Mouse (Mus musculus): ENCODE data around the gene Gm21679. TPM values are rescaled to one million over a fixed set of nuclear protein-coding genes. Genes with fewer than 3 reads are reported as not detected.
"Not testable (repeated sequence)": the region's sequence is repeated elsewhere in the genome, so short reads cannot be mapped to it uniquely, and the experiment has no call there.

Gm21679 gene
- total RNA-seq (2015), result not detected in 2 replicates
- total RNA-seq (2017), result not detected in 2 replicates

GRCm38 (mm10) chrY:29683270-29683669 lies at the start of gene Gm21679:
TSS of gene Gm21679 (minus strand) at chrY:29683370.
- ATAC-seq (replicated peaks; ENCODE audit: poor library complexity), result not testable (repeated sequence)

All from megakaryocyte progenitor cell, adult 5-6 weeks (primary cell).